Mouse (Mus musculus) forebrain, embryonic 15.5 days (tissue): Measurements from ENCODE around the gene Ttc21b. TPM values are rescaled to one million over a fixed set of nuclear protein-coding genes. Genes with fewer than 3 reads are reported as not detected.

Experiments used
- polyA plus RNA-seq: library from polyadenylated mRNA; unstranded; fragments of >200 nt; fragmentation: Nextera tagmentation; extraction: Ambion mirVana; gene quantifications from 2 replicates; pipeline ENCODE4 v1.2.1, GENCODE M21; 2015

The Ttc21b gene
- polyA plus RNA-seq, 1 experiment from 2014 or later: 13.4 TPM

Other genes with a start within 250 kb of the Ttc21b start
- gene Galnt3, start 131.6 kb downstream of the Ttc21b start, polyA plus RNA-seq: 0.69 and 1.1 TPM in 2 replicates
- gene Scn1a, start 184.2 kb upstream of the Ttc21b start, polyA plus RNA-seq: 11.7 and 12.6 TPM in 2 replicates